Mouse (Mus musculus) limb, embryonic 10.5 days (tissue): Measurements from ENCODE around the gene Chil3. TPM values are rescaled to one million over a fixed set of nuclear protein-coding genes. Genes with fewer than 3 reads are reported as not detected.

Source experiments
- DNase-seq: peaks from one replicate; pipeline ENCODE4 v3.0.0-alpha.2; 2017; ENCODE audit warnings: low spot score
- H3K27ac ChIP-seq: fragments of 300-500 bp; sonication (generic); 2 replicates; pipeline ENCODE4 v1.5.1; 2016; ENCODE audit warnings: mild to moderate bottlenecking
- H3K27me3 ChIP-seq: fragments of 300-500 bp; sonication (generic); 2 replicates; pipeline ENCODE4 v1.6.1; 2016; ENCODE audit warnings: low read depth, mild to moderate bottlenecking; ENCODE audit not compliant: poor library complexity, severe bottlenecking
- H3K36me3 ChIP-seq: fragments of 300-500 bp; sonication (generic); 2 replicates; pipeline ENCODE4 v1.6.1; 2016; ENCODE audit warnings: mild to moderate bottlenecking, moderate library complexity
- H3K4me1 ChIP-seq: fragments of 300-500 bp; sonication (generic); 2 replicates; pipeline ENCODE4 v1.6.1; 2016
- H3K4me3 ChIP-seq: fragments of 300-500 bp; sonication (generic); 2 replicates; pipeline ENCODE4 v1.5.1; 2016; ENCODE audit warnings: mild to moderate bottlenecking, moderate library complexity
- H3K9me3 ChIP-seq: fragments of 300-500 bp; sonication (generic); replicated peaks from 2 replicates; pipeline ENCODE4 v1.6.1; 2016; ENCODE audit warnings: mild to moderate bottlenecking
- WGBS: fragments of 180-500 bp; shearing (Covaris S2); methylation state at CpG from one replicate; pipeline ENCODE4 v1.1.7; 2016; 5-methylcytosine and 5-hydroxymethylcytosine counted together
- polyA plus RNA-seq: library from polyadenylated mRNA; unstranded; fragments of >200 nt; fragmentation: Nextera tagmentation; extraction: Ambion mirVana; gene quantifications from 2 replicates; pipeline ENCODE4 v1.2.1, GENCODE M21; 2016

The Chil3 gene
- polyA plus RNA-seq, 1 experiment from 2014 or later = not detected

GRCm38 (mm10) chr3:106131690-106132089, 35.7 kb downstream of the Chil3 start:
- Histone ChIP-seq H3K9me3 (peaks cover 13% of the 10 kb centered on the region; the same call in 1 of the 2 replicates), H3K36me3 (no peaks in the 10 kb centered on the region), H3K27me3 (no peaks in the 10 kb centered on the region), H3K4me1 (no peaks in the 10 kb centered on the region), H3K27ac (no peak overlapping the region), H3K4me3 (no peak overlapping the region)
- WGBS = 85% methylated on average over 5 of the region's 5 CpGs
- DNase-seq = no peak

- Histone ChIP-seq H3K27ac (no peak overlapping the region), H3K4me3 (no peak overlapping the region), H3K4me1 (no peaks in the 10 kb centered on the region), H3K27me3 (no peaks in the 10 kb centered on the region), H3K36me3 (no peaks in the 10 kb centered on the region), H3K9me3 (peaks cover 12% of the 10 kb centered on the region; the same call in 1 of the 2 replicates)
- WGBS = 82% methylated on average over 4 of the region's 4 CpGs
- no peak for DNase-seq
Observed at GRCm38 (mm10) chr3:106128807-106129493, 38.4 kb downstream of the Chil3 start.

GRCm38 (mm10) chr3:106126999-106127398, 40.4 kb downstream of the Chil3 start:
- no peak overlapping the region for H3K27ac ChIP-seq
- H3K27me3 ChIP-seq = no peaks in the 10 kb centered on the region
- no peak for DNase-seq

GRCm38 (mm10) chr3:106112929-106113328, 54.4 kb downstream of the Chil3 start, which contains the start of gene Chia1:
TSS of gene Chia1 (plus strand) at chr3:106113229.
- no peaks in the 10 kb centered on the region for H3K4me1 ChIP-seq
- no peaks in the 10 kb centered on the region for H3K27me3 ChIP-seq
- no peak within 1 kb of the TSS for H3K4me3 ChIP-seq
- no peak for DNase-seq
- H3K9me3 ChIP-seq = no peaks in the 10 kb centered on the region
- H3K27ac ChIP-seq = no peak within 1 kb of the TSS
- no peaks in the 10 kb centered on the region for H3K36me3 ChIP-seq
- WGBS = 86% methylated on average over 3 of the region's 3 CpGs

More at GRCm38 (mm10) chr3:106126999-106127398, 40.4 kb downstream of the Chil3 start:
- H3K4me1 ChIP-seq = no peaks in the 10 kb centered on the region
- no peaks in the 10 kb centered on the region for H3K36me3 ChIP-seq
- peaks cover 19% of the 10 kb centered on the region; the same call in 1 of the 2 replicates for H3K9me3 ChIP-seq
- H3K4me3 ChIP-seq = no peak overlapping the region

Other genes starting within 250 kb of the Chil3 start
- gene I830077J02Rik, start 234.9 kb downstream of the Chil3 start, polyA plus RNA-seq = 0.41 and 0.54 TPM in 2 replicates
- 168 and 193 TPM in 2 replicates for gene Wdr77, start 208.2 kb downstream of the Chil3 start, polyA plus RNA-seq
- gene Atp5f1, start 207.5 kb downstream of the Chil3 start, polyA plus RNA-seq = 464 and 473 TPM in 2 replicates
- gene Ovgp1, start 193.9 kb downstream of the Chil3 start, polyA plus RNA-seq = 2.1 and 2.5 TPM in 2 replicates
- gene Pifo, start 152.9 kb downstream of the Chil3 start, polyA plus RNA-seq = not detected in 2 replicates
- 0.18 TPM in 1 of 2 replicates, not detected in the other for gene Chil5, start 134.8 kb downstream of the Chil3 start, polyA plus RNA-seq
- not detected in 2 replicates for gene Chia1, start 54.3 kb downstream of the Chil3 start, polyA plus RNA-seq
- gene Chil4, start 51.9 kb upstream of the Chil3 start, polyA plus RNA-seq = not detected in 2 replicates
- gene Chil6, start 238.6 kb upstream of the Chil3 start, polyA plus RNA-seq = not detected in 2 replicates